Mouse (Mus musculus) c-Kit-positive CD71-positive TER-119-negative erythroid progenitor cells, embryonic 14.5 days (primary cell): ENCODE data around the gene 1110017D15Rik.

Experiments
- DNase-seq: peaks from one replicate; pipeline ENCODE4 v3.0.0-alpha.2; 2013; ENCODE audit warnings: low read depth

Gene 1110017D15Rik

GRCm38 (mm10) chr4:41517233-41517632, at the start of gene 1110017D15Rik:
TSS of gene 1110017D15Rik (minus strand) at chr4:41517333.
- DNase-seq, result no peak

- no peak for DNase-seq
Measured at GRCm38 (mm10) chr4:41566123-41566522, 49.0 kb upstream of the 1110017D15Rik start.

DNA sequence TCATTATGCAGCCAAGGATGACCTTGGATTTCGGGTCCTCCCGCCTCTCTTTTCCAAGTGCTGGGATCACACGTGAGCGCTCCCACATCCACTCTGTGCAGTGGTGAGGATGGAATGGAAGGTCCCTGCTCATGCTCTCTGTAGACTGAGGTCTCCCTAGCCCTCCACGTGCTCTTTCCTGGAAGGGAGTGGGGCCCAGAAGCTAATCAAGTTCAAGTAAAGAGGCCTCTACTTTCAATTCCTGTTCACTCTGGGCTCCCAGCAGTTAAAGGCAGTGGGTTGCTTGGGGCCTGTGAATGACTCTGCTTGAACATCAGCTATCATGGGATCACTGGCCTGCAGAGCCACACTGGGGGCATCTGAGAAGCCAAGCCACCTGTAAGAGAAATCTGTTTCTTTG, 46.2 kb upstream of the 1110017D15Rik start:
- no peak for DNase-seq

- no peak for DNase-seq
Measured at GRCm38 (mm10) chr4:41557092-41557491, 40.0 kb upstream of the 1110017D15Rik start.

- DNase-seq, result no peak
Measured at GRCm38 (mm10) chr4:41556311-41556953, 39.3 kb upstream of the 1110017D15Rik start.

DNA sequence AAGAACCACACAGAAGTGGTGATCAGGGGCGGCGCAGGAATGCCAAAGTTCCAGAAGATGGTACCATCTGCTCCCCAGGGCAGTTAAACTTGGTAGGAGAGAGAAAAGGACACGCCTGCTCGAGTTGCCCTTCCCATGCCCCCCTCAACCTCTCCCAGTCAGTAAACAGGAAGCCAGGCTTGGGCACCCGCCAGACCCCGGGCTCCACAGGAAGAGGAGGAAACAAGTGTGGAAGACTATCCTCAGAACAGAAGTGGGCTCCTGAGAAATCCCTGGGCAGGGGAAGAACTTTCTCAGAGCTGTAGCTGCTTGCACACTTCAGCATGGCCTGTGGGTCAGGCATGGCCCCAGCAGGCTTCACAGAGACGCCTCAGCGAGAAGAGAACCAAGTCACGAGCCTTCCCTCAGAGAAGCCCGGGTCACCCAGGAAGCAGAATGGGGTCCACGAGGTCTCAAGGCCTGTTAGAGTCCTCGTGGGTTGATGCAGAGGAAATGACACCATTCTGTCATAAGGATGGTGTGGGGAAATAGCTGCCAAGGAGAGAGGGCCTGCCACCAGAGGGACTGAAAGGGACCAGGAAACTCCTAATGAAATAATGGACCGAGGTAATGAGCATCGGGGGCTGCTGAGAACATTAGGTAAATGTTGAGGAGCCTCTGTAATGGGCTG, 38.0 kb upstream of the 1110017D15Rik start:
- DNase-seq, result no peak

DNA sequence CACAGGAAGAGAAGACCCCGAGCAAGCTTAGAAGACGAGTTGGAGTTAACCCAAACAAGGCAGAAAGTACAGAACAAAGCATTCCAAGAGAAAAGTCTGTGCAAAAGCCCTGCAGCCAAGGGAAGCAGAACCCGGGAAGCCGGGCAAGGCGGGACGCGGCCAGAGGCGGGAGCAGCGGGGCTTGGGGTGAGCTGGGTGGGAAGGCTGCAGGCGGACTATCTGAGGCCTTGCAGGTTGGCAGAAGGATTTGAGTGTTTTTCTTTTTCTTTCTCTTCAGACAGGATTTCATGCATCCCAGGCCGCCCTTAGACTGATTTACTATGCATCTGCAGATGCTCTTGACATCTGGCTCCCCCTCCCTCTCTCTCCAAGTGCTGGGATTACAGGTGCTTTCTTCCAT, 36.0 kb upstream of the 1110017D15Rik start:
- DNase-seq, result no peak

GRCm38 (mm10) chr4:41552529-41552928, 35.4 kb upstream of the 1110017D15Rik start:
- DNase-seq, result peak; percentile 43

- no peak for DNase-seq
Measured at GRCm38 (mm10) chr4:41547086-41547485, 30.0 kb upstream of the 1110017D15Rik start.

DNA sequence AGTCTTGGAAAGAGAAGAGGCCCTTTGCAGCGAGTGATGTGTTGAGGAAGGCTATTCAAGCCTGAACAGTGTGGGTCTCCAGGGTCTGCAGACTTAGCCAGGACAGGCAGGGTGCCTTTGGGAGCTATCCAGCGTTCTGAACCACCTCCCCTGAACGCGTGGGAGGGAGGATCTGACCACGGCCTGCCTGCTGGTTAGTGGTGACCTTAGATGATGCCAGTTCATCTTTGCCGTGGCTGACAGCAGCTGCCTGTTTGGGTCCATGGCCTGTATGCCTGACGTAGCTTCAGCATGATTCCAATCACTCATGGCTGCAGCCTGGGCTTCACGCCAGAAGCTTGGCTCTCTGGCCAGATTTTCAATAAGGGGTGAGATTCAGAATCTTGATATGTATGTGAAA, 28.9 kb upstream of the 1110017D15Rik start:
- no peak for DNase-seq

- no peak for DNase-seq
Measured at GRCm38 (mm10) chr4:41542136-41542535, 25.0 kb upstream of the 1110017D15Rik start.

GRCm38 (mm10) chr4:41534866-41535265, 17.7 kb upstream of the 1110017D15Rik start:
- no peak for DNase-seq

- DNase-seq, result peak; percentile 34
Measured at GRCm38 (mm10) chr4:41532420-41532819, 15.3 kb upstream of the 1110017D15Rik start.

- no peak for DNase-seq
Measured at GRCm38 (mm10) chr4:41527996-41528395, 10.9 kb upstream of the 1110017D15Rik start.

- no peak for DNase-seq
Measured at GRCm38 (mm10) chr4:41527076-41527475, 9.9 kb upstream of the 1110017D15Rik start.

DNA sequence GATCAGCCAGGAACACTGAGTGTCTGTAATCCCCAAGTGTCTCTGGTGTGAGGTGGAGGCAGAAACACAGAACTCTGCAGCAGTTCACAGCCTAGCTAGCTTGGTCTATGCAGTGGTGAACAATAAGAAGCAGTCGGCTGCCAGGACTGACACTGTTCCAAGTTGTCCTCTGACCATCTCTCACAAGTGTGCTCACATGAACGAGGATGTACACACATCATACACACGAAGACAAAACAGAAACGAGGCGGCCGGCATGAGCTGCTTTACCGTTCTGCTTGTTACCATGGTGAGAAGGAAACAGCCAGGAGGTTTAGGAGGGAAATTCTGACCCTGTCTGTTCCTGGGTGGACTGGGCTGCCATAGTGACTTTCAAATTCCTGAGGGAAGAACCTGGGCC, 9.4 kb upstream of the 1110017D15Rik start:
- no peak for DNase-seq

DNA sequence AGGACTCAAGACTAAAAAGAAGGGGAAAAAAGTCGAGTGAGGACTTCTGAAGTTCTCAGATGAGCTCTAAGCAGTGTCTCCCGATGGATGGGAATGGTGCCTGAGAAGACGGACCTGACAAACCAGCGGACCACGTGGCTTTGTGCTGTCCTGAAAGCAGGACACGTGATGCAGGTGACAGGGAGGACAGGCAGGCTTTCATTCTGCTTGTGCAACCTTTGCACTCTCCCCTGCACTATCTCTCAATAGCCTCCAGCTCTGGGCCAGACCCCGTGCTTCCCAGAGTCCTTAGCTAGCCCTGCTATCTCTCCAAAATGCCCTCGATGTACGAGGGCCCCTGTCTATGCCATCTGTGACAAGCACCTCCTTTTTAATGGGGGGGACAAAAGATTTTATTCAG, 7.7 kb upstream of the 1110017D15Rik start:
- DNase-seq, result no peak

DNA sequence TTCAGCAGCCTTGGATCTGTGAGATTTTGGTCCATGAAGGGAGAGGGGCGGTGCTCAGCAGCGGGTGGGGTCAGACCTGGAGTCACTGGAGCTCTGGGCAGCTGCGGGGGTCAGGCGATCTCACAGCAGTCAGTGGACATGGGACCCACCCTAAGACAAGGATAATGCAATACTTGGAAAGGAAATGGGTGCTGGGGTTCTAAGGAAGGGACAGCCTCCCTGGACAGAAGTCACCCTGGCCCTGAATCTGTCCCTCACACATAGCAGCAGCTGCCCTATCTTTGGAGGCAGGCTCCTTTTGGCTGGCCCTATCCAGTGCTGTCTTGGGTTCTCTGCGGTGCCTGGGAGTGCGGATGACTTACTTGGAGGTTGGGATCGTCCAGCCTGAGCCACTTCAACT, 6.7 kb upstream of the 1110017D15Rik start:
- DNase-seq, result no peak

DNA sequence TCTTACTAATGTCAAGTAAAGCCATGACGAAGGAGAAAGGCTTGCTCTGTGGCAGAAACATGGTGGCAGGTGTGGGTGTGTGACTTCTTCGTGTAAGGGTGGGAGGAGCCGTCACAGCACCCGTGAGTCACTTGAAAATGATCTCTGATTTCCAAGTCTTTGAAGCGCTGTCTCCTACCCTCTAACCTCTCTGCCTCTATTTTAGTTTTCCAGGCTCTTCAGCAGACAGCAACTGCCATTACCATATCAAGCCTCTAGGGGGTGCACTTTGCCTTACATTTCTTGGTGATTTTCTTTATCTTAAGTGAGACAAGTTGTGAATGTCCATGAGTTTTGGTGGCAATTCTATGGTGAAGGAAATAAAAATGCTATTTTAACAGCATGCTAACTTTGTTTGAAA, 5.7 kb upstream of the 1110017D15Rik start:
- peak; percentile 40 for DNase-seq

GRCm38 (mm10) chr4:41522136-41522535, 5.0 kb upstream of the 1110017D15Rik start:
- DNase-seq, result no peak

DNA sequence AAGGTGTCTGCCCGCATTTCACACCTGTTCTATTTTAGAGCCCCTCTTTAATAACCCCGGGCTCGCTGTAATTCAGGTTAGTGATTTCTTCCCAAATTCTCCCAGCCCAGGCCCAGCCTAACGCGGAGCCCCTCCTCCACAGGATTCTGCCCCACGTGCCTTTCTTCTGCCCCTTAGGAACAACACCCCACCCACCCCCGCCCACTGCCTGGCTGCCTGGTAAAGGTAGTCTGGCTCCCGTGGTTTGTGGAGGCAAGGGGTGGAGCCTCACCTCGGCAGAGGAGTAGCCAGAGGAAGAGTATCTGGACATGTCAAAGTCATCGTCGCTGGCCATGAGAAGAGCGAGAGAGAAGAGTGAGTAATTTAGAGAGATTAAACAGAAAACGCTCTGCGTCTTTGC, 3.5 kb upstream of the 1110017D15Rik start:
- DNase-seq, result no peak

- no peak for DNase-seq
Measured at GRCm38 (mm10) chr4:41519195-41519594, 2.1 kb upstream of the 1110017D15Rik start.

DNA sequence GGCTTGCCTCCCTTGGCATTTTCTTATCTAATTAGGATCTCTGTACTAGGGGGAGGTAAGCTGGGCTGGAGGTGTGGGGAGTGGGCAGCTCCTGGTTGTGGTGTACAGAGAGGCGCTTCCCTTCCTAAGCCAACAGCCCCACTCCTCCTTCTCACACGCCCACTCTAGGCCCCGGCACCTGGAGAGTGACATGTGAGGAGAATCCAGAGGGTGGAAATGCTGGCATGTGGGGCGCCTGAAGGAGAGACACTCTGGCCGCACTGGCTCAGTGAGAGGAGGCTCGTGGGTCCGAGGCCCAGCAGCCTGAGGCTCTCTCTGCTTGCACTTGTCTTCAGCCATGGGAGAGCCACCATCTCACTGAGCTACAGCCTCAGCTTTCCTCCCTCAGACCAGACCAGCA, 1.2 kb upstream of the 1110017D15Rik start:
- no peak for DNase-seq

DNA sequence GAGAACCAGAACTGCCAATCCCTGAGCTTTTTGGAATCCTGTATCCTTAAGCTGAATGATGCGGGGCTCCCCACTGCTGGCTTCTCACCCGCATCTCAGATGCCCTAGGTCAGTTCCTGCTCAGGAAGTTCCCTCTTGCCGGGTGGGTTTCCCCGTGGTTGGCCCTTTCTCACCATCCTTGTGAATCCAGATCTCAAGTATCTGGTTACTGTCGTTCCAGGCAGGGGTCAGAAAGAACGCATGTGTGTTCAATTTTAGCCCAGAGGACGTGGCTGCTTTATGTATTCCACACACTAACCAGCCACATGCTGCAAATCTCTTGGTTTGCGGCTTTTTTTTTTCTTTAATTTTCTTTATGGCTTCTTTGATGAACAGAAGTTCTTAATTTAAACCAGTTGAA, 3.4 kb downstream of the 1110017D15Rik start:
- no peak for DNase-seq
